Mouse (Mus musculus) lung, embryonic 16.5 days (tissue): ENCODE measurements around the gene Khdc1c. TPM values are rescaled to one million over a fixed set of nuclear protein-coding genes. Genes with fewer than 3 reads are reported as not detected.
"Not testable (repeated sequence)": the region's sequence is repeated elsewhere in the genome, so short reads cannot be mapped to it uniquely, and the experiment has no call there.

ENCODE experiments used
- ATAC-seq: fragments of 200-750 bp; cut with Nextera tagmentation; 2 replicates; pipeline ENCODE4 v1.8.0; 2017; ENCODE audit warnings: low read depth, mild to moderate bottlenecking, moderate library complexity
- H3K27ac ChIP-seq: fragments of 300-500 bp; sonication (generic); 2 replicates; pipeline ENCODE4 v1.5.1; 2014; ENCODE audit warnings: mild to moderate bottlenecking, control low read depth, low read length
- H3K27me3 ChIP-seq: fragments of 300-500 bp; sonication (generic); 2 replicates; pipeline ENCODE4 v1.6.1; 2014; ENCODE audit warnings: low read depth, low read length, mixed read lengths; ENCODE audit not compliant: control insufficient read depth, insufficient read depth
- H3K36me3 ChIP-seq: fragments of 300-500 bp; sonication (generic); 2 replicates; pipeline ENCODE4 v1.6.1; 2014; ENCODE audit warnings: low read length; ENCODE audit not compliant: control insufficient read depth, insufficient read depth
- H3K4me1 ChIP-seq: fragments of 300-500 bp; sonication (generic); replicated peaks from 2 replicates; pipeline ENCODE4 v1.6.1; 2014; ENCODE audit warnings: low read length, mixed read lengths; ENCODE audit not compliant: control insufficient read depth, insufficient read depth
- H3K4me2 ChIP-seq: fragments of 300-500 bp; sonication (generic); 2 replicates; pipeline ENCODE4 v1.6.1; 2014; ENCODE audit warnings: low read depth, low read length, control low read depth
- H3K4me3 ChIP-seq: fragments of 300-500 bp; sonication (generic); 2 replicates; pipeline ENCODE4 v1.5.1; 2014; ENCODE audit warnings: mild to moderate bottlenecking, low read length, control low read depth
- H3K9ac ChIP-seq: fragments of 300-500 bp; sonication (generic); 2 replicates; pipeline ENCODE4 v1.6.1; 2014; ENCODE audit warnings: low read length, control low read depth
- H3K9me3 ChIP-seq: fragments of 300-500 bp; sonication (generic); 2 replicates; pipeline ENCODE4 v1.6.1; 2016; ENCODE audit warnings: low read length; ENCODE audit not compliant: control insufficient read depth
- WGBS: fragments of 180-500 bp; shearing (Covaris S2); extraction: QIAGEN DNeasy Blood & Tissue Kit; methylation state at CpG from one replicate; pipeline ENCODE4 v1.1.7; 2014; 5-methylcytosine and 5-hydroxymethylcytosine counted together
- polyA plus RNA-seq: library from polyadenylated mRNA; unstranded; fragments of >200 nt; fragmentation: Nextera tagmentation; extraction: Ambion mirVana; gene quantifications from 2 replicates; pipeline ENCODE4 v1.2.1, GENCODE M21; 2015

Khdc1c gene
- polyA plus RNA-seq, 1 experiment from 2014 or later: not detected

GRCm38 (mm10) chr1:21340745-21341144 lies 27.4 kb upstream of the Khdc1c start:
- H3K4me3 ChIP-seq: no peak overlapping the region
- H3K4me2 ChIP-seq: no peak overlapping the region
- H3K9ac ChIP-seq: no peak overlapping the region
- H3K9me3 ChIP-seq: no peaks in the 10 kb centered on the region
- no peaks in the 10 kb centered on the region for H3K36me3 ChIP-seq
- no peaks in the 10 kb centered on the region for H3K27me3 ChIP-seq
- H3K27ac ChIP-seq: no peak overlapping the region
- 100% methylated on average over 1 of the region's 1 CpGs for WGBS
- H3K4me1 ChIP-seq: no peaks in the 10 kb centered on the region
- no peak for ATAC-seq

GRCm38 (mm10) chr1:21344253-21344652 lies 23.9 kb upstream of the Khdc1c start:
- H3K27ac ChIP-seq: no peak overlapping the region
- no peak overlapping the region for H3K4me3 ChIP-seq
- H3K4me1 ChIP-seq: no peaks in the 10 kb centered on the region
- H3K36me3 ChIP-seq: no peaks in the 10 kb centered on the region
- no peaks in the 10 kb centered on the region for H3K9me3 ChIP-seq
- no peak overlapping the region for H3K4me2 ChIP-seq
- H3K9ac ChIP-seq: no peak overlapping the region
- H3K27me3 ChIP-seq: no peaks in the 10 kb centered on the region
- WGBS: 59% methylated on average over 4 of the region's 4 CpGs
- ATAC-seq: 0 out of 2 replicates have a peak, but pooled peaks have one; percentile 41

- H3K4me1 ChIP-seq, H3K9me3 ChIP-seq, H3K36me3 ChIP-seq, H3K4me2 ChIP-seq, H3K27me3 ChIP-seq, H3K27ac ChIP-seq, ATAC-seq, H3K4me3 ChIP-seq, H3K9ac ChIP-seq: not testable (repeated sequence)
- 65% methylated on average over 7 of the region's 7 CpGs for WGBS
These were observed 23.4 kb upstream of the Khdc1c start for GRCm38 (mm10) chr1:21344752-21345151.

GRCm38 (mm10) chr1:21349341-21349740 lies 18.8 kb upstream of the Khdc1c start, which contains the start of gene Khdc1a:
TSS of gene Khdc1a (plus strand) at chr1:21349641.
- Histone ChIP-seq H3K4me1 (no peaks in the 10 kb centered on the region), H3K9me3 (no peaks in the 10 kb centered on the region), H3K9ac (no peak within 1 kb of the TSS), H3K4me3 (no peak within 1 kb of the TSS), H3K36me3 (no peaks in the 10 kb centered on the region), H3K27ac (no peak within 1 kb of the TSS), H3K27me3 (no peaks in the 10 kb centered on the region), H3K4me2 (no peak within 1 kb of the TSS)
- ATAC-seq: no peak
- 78% methylated on average over 2 of the region's 2 CpGs for WGBS

- ATAC-seq: no peak
- H3K9me3 ChIP-seq: no peaks in the 10 kb centered on the region
- H3K9ac ChIP-seq: no peak within 1 kb of the TSS
- no peak within 1 kb of the TSS for H3K4me2 ChIP-seq
- no peaks in the 10 kb centered on the region for H3K36me3 ChIP-seq
- 83% methylated on average over 1 of the region's 1 CpGs for WGBS
- H3K4me1 ChIP-seq: no peaks in the 10 kb centered on the region
- no peaks in the 10 kb centered on the region for H3K27me3 ChIP-seq
- no peak within 1 kb of the TSS for H3K27ac ChIP-seq
- H3K4me3 ChIP-seq: no peak within 1 kb of the TSS
These were observed 15.1 kb downstream of the Khdc1c start, which contains the start of gene Khdc1b for GRCm38 (mm10) chr1:21383256-21383655. TSS of gene Khdc1b (plus strand) at chr1:21383556.

- WGBS: 59% methylated on average over 6 of the region's 6 CpGs
- Histone ChIP-seq H3K9me3 (no peaks in the 10 kb centered on the region), H3K4me1 (no peaks in the 10 kb centered on the region), H3K36me3 (no peaks in the 10 kb centered on the region), H3K27ac (no peak overlapping the region), H3K4me2 (no peak overlapping the region), H3K27me3 (no peaks in the 10 kb centered on the region), H3K9ac (no peak overlapping the region), H3K4me3 (no peak overlapping the region)
- no peak for ATAC-seq
These were observed 23.1 kb downstream of the Khdc1c start for GRCm38 (mm10) chr1:21391138-21391671.

GRCm38 (mm10) chr1:21402804-21403203 lies 34.7 kb downstream of the Khdc1c start:
- ATAC-seq: no peak
- 76% methylated on average over 8 of the region's 8 CpGs for WGBS
- H3K27ac ChIP-seq: no peak overlapping the region

GRCm38 (mm10) chr1:21407266-21407665 lies 39.1 kb downstream of the Khdc1c start:
- no peak overlapping the region for H3K4me3 ChIP-seq
- H3K36me3 ChIP-seq: no peaks in the 10 kb centered on the region
- no peak overlapping the region for H3K4me2 ChIP-seq
- no peak overlapping the region for H3K9ac ChIP-seq
- WGBS: 74% methylated on average over 2 of the region's 2 CpGs
- H3K27me3 ChIP-seq: no peaks in the 10 kb centered on the region
- H3K9me3 ChIP-seq: no peaks in the 10 kb centered on the region
- no peak for ATAC-seq
- H3K27ac ChIP-seq: no peak overlapping the region
- peaks cover 2% of the 10 kb centered on the region; the same call in 1 of the 2 replicates for H3K4me1 ChIP-seq

More at GRCm38 (mm10) chr1:21402804-21403203, 34.7 kb downstream of the Khdc1c start:
- no peak overlapping the region for H3K9ac ChIP-seq
- H3K4me3 ChIP-seq: no peak overlapping the region
- no peaks in the 10 kb centered on the region for H3K4me1 ChIP-seq
- no peak overlapping the region for H3K4me2 ChIP-seq
- no peaks in the 10 kb centered on the region for H3K9me3 ChIP-seq
- no peaks in the 10 kb centered on the region for H3K27me3 ChIP-seq
- no peaks in the 10 kb centered on the region for H3K36me3 ChIP-seq

- ATAC-seq: peak; percentile 90
- Histone ChIP-seq H3K36me3 (no peaks in the 10 kb centered on the region), H3K4me2 (no peak overlapping the region), H3K9me3 (no peaks in the 10 kb centered on the region), H3K4me3 (no peak overlapping the region), H3K27ac (no peak overlapping the region), H3K27me3 (no peaks in the 10 kb centered on the region), H3K9ac (no peak overlapping the region), H3K4me1 (peaks cover 2% of the 10 kb centered on the region; the same call in 1 of the 2 replicates)
- 50% methylated on average over 18 of the region's 18 CpGs for WGBS
These were observed 43.4 kb downstream of the Khdc1c start for GRCm38 (mm10) chr1:21411331-21412196.
